In the genomic region with DNA sequence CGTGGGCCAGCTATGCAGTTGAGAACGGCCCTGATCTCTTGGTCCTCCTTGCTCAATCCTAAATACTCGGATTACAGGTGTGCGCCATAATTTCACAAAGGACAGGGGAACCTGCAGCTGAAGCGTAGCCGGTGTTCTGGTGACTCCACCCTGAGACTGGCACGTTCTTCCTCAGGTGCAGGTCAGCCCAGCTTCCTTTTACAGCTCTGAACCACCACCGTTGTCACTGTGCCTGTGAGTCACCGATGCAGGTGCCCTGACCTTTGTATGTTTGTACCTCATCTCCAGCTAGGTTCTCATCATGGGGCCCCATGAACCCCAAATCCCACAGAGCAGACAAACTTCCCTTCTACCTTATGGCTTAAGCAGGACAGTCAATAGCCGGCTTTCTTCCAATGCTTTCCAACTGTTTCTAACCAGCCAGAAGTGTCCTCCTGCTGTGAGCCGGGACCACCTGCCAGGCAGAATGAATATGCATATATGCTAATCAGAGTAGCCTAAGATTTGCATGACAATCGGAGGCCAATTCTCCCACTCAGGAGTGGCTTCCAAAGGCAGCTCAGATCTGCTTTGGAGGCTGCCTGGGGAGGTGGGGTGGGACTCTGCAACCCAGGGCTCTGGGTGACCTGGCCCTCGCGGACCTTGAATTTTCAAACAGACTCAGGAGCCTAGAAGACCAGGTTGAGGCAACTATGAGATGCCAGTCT, we compare ENCODE assay signal across 11 mouse cellular contexts. TPM values are rescaled to one million over a fixed set of nuclear protein-coding genes. Genes with fewer than 3 reads are reported as not detected.
DNase-seq lines count a peak whose midpoint lies in the region; ATAC-seq and TF ChIP-seq lines count a peak whose summit lies in the region.
"Had no signal": no experiment of that assay in that cellular context is flagged by ENCODE, and none has a peak within 500 bp of the region (broad histone marks: within the 10 kb centered on the region; RNA-seq: fewer than 3 reads in every experiment).

No protein-coding gene starts in this region.

- H3K27me3 ChIP-seq in intestine, embryonic 15.5 days (replicated peaks): no peaks in the 10 kb centered on the region
- H3K27me3 ChIP-seq in midbrain, embryonic 14.5 days (ENCODE audit: control insufficient read depth, insufficient read depth, low read length): no peaks in the 10 kb centered on the region

- H3K4me2 ChIP-seq in intestine, embryonic 15.5 days (replicated peaks): no peak overlapping the region
- peak overlapping the region; percentile 21 for H3K4me2 ChIP-seq in midbrain, embryonic 14.5 days (ENCODE audit: low read length)
- H3K4me2 ChIP-seq: heart, embryonic 11.5 days; limb, embryonic 15.5 days had no signal

- peaks cover 0 to 11% of the 10 kb centered on the region in 2 experiments; a peak in 2 of 4 replicates for H3K4me1 ChIP-seq in ES-E14 (ENCODE audit: control insufficient read depth in 2 of 2, insufficient read depth in 2 of 2, low read length in 2 of 2, poor library complexity in 1 of 2)
- H3K4me1 ChIP-seq in intestine, embryonic 15.5 days (replicated peaks): peaks cover 12% of the 10 kb centered on the region
- H3K4me1 ChIP-seq in midbrain, embryonic 14.5 days (ENCODE audit: control insufficient read depth, insufficient read depth, low read length): peaks cover 40% of the 10 kb centered on the region

- in situ Hi-C loops in ES-E14 (cut with MboI; ENCODE audit: low sequenced_read_pairs in 2 of 2, unreplicated experiment in 2 of 2): loop anchor here in 1 of 2 experiments (10.0 to 25.0 kb wide), 2 partner anchors 87 to 360 kb away; no protein-coding TSS in a partner anchor

- no peaks in the 10 kb centered on the region for H3K36me3 ChIP-seq in ES-E14 (ENCODE audit: control insufficient read depth, insufficient read depth, low read length, poor library complexity, severe bottlenecking)
- no peaks in the 10 kb centered on the region for H3K36me3 ChIP-seq in intestine, embryonic 15.5 days
- H3K36me3 ChIP-seq in midbrain, embryonic 14.5 days (ENCODE audit: control insufficient read depth, insufficient read depth, low read length): no peaks in the 10 kb centered on the region
- H3K36me3 ChIP-seq: limb, embryonic 15.5 days had no signal

- H3K4me3 ChIP-seq in ES-E14 (ENCODE audit: insufficient read depth in 1 of 2, low read depth in 1 of 2, low read length in 2 of 2, poor library complexity in 1 of 2, severe bottlenecking in 1 of 2): no peak overlapping the region
- H3K4me3 ChIP-seq in intestine, embryonic 15.5 days (replicated peaks): no peak overlapping the region
- no peak overlapping the region for H3K4me3 ChIP-seq in midbrain, embryonic 14.5 days (replicated peaks; ENCODE audit: low read depth, low read length)
- H3K4me3 ChIP-seq: limb, embryonic 15.5 days had no signal

- no peak overlapping the region for H3K9ac ChIP-seq in ES-E14 (ENCODE audit: insufficient read depth, low read depth, low read length, poor library complexity, severe bottlenecking)
- no peak overlapping the region for H3K9ac ChIP-seq in intestine, embryonic 15.5 days
- no peak overlapping the region for H3K9ac ChIP-seq in midbrain, embryonic 14.5 days (replicated peaks; ENCODE audit: low read length)
- H3K9ac ChIP-seq: limb, embryonic 15.5 days had no signal

- no peaks in the 10 kb centered on the region for H3K9me3 ChIP-seq in ES-E14 (ENCODE audit: control insufficient read depth, insufficient read depth, low read depth, low read length)
- H3K9me3 ChIP-seq in intestine, embryonic 15.5 days: no peaks in the 10 kb centered on the region
- no peaks in the 10 kb centered on the region for H3K9me3 ChIP-seq in midbrain, embryonic 14.5 days (ENCODE audit: control insufficient read depth, low read length)
- H3K9me3 ChIP-seq: limb, embryonic 15.5 days had no signal

- WGBS in intestine, embryonic 15.5 days: 40% methylated on average over 14 of the region's 14 CpGs
- WGBS in midbrain, embryonic 14.5 days: 27% methylated on average over 14 of the region's 14 CpGs

- ATAC-seq in intestine, embryonic 15.5 days: peak; percentile 80
- ATAC-seq in midbrain, embryonic 14.5 days (ENCODE audit: low FRiP score, low TSS enrichment): peak; percentile 50; the same call in 1 of the 2 replicates

- H3K27ac ChIP-seq in ES-E14 (ENCODE audit: insufficient read depth, low read depth, low read length, poor library complexity, severe bottlenecking): no peak overlapping the region
- no peak overlapping the region for H3K27ac ChIP-seq in intestine, embryonic 15.5 days
- peak overlapping the region; percentile 43 for H3K27ac ChIP-seq in midbrain, embryonic 14.5 days (replicated peaks; ENCODE audit: low read depth, low read length)
- H3K27ac ChIP-seq: limb, embryonic 15.5 days had no signal

- DNase-seq in ES-E14 (ENCODE audit: low read depth, low spot score): peak; percentile 88
- peak; percentile 40 for DNase-seq in brain, embryonic 18.5 days (ENCODE audit: low read depth, low spot score)
- peak; percentile 86 for DNase-seq in midbrain, embryonic 14.5 days
- DNase-seq in embryo, embryonic 10.5 days (ENCODE audit: low spot score): no peak
- no peak for DNase-seq in urinary bladder, adult 2 months (ENCODE audit: low spot score)
- DNase-seq in urinary bladder, postnatal 10 days (ENCODE audit: low spot score): no peak
- DNase-seq: thymus, adult 18-20 months had no signal

TF ChIP-seq in ES-E14, 5 proteins besides CTCF, POLR2A, EP300 and RAD21:
- no peak for TF ChIP-seq HCFC1 (IDR thresholded peaks at IDR 0.05; ENCODE audit: borderline replicate concordance, insufficient read depth, low read length)
- no peak for TF ChIP-seq MAFK (IDR thresholded peaks at IDR 0.05; ENCODE audit: insufficient read depth, low read depth, low read length)
- TF ChIP-seq ZC3H11A (IDR thresholded peaks at IDR 0.05; ENCODE audit: borderline replicate concordance, low read depth, low read length): no peak
- TF ChIP-seq CHD2 (IDR thresholded peaks at IDR 0.05; ENCODE audit: low read depth, low read length): no peak
- TF ChIP-seq ZNF384 (IDR thresholded peaks at IDR 0.05; ENCODE audit: low read depth, low read length): no peak

RNA-seq across cellular contexts. Expression of a gene that starts 47.5 kb away (rescaled TPM):
- total RNA-seq in ES-E14 (2012; rRNA removed): 7.3 and 11.6 TPM in 2 replicates
- polyA plus RNA-seq in intestine, embryonic 15.5 days (2015; fragmentation: Nextera tagmentation; extraction: Ambion mirVana): 65.4 and 71.3 TPM in 2 replicates
- polyA plus RNA-seq in midbrain, embryonic 14.5 days (2014; fragmentation: Nextera tagmentation; extraction: Ambion mirVana): 19.5 and 19.9 TPM in 2 replicates
- polyA plus RNA-seq in urinary bladder, adult 2 months (2012; rRNA removed): 9.1 and 9.4 TPM in 2 replicates
- total RNA-seq: MEL had no signal

Comparison
In these comparisons a context has a peak if more than half of its experiments do, and no peak if none do; other contexts are left out.
1. DNase-seq: peak in ES-E14 (single experiment), brain, embryonic 18.5 days (single experiment) and midbrain, embryonic 14.5 days (single experiment); none in embryo, embryonic 10.5 days (single experiment), urinary bladder, adult 2 months (single experiment) and urinary bladder, postnatal 10 days (single experiment).